Comparison of ENCODE assay signal across 8 mouse cellular contexts in genomic region chr13:13835180-13835579, GRCm38 (mm10). TPM values are rescaled to one million over a fixed set of nuclear protein-coding genes. Genes with fewer than 3 reads are reported as not detected.
DNase-seq lines count a peak whose midpoint lies in the region; TF ChIP-seq lines count a peak whose summit lies in the region.
"Had no signal": no experiment of that assay in that cellular context is flagged by ENCODE, and none has a peak within 500 bp of the region (broad histone marks: within the 10 kb centered on the region; RNA-seq: fewer than 3 reads in every experiment).

No protein-coding gene starts in this region.

- in situ Hi-C loops in ES-E14 (cut with MboI; ENCODE audit: low sequenced_read_pairs in 2 of 2, unreplicated experiment in 2 of 2), result no loop called here

- H3K4me3 ChIP-seq in ES-E14 (ENCODE audit: insufficient read depth in 1 of 2, low read depth in 1 of 2, low read length in 2 of 2, poor library complexity in 1 of 2, severe bottlenecking in 1 of 2), result no peak overlapping the region
- no peak overlapping the region for H3K4me3 ChIP-seq in spleen, adult 2 months (ENCODE audit: extremely low read depth, insufficient read depth, insufficient read length)
- H3K4me3 ChIP-seq: limb, embryonic 13.5 days had no signal

- peak; percentile 28 for DNase-seq in kidney, adult 9 months
- no peak for DNase-seq in kidney, adult 11 months
- DNase-seq in ES-E14 (ENCODE audit: low read depth, low spot score), result peak; percentile 33
- peak; percentile 34 for DNase-seq in c-Kit-positive CD71-positive TER-119-positive erythroid progenitor cells, embryonic 14.5 days (ENCODE audit: low spot score)
- DNase-seq in spleen, adult 2 months (ENCODE audit: low read depth in 1 of 2, low spot score in 2 of 2), result peak in 1 of 2 experiments; percentile 18
- no peak for DNase-seq in right cerebral cortex, adult 18-20 months
- no peak for DNase-seq in cerebellum, adult 9-10 months

- H3K27ac ChIP-seq in ES-E14 (ENCODE audit: insufficient read depth, low read depth, low read length, poor library complexity, severe bottlenecking), result no peak overlapping the region
- no peak overlapping the region for H3K27ac ChIP-seq in spleen, adult 2 months (ENCODE audit: insufficient read depth, low read length)
- H3K27ac ChIP-seq: limb, embryonic 13.5 days had no signal

- TF ChIP-seq POLR2A in spleen, adult 2 months (IDR thresholded peaks at IDR 0.05; ENCODE audit: low read depth, low read length), result no peak

- peak; percentile 6; the same call in 1 of the 2 replicates for TF ChIP-seq CTCF in spleen, adult 2 months (IDR thresholded peaks at IDR 0.05; ENCODE audit: extremely low read depth, insufficient read depth, insufficient read length, insufficient replicate concordance)

- H3K36me3 ChIP-seq in ES-E14 (ENCODE audit: control insufficient read depth, insufficient read depth, low read length, poor library complexity, severe bottlenecking), result peaks cover 3% of the 10 kb centered on the region; the same call in 1 of the 2 replicates
- H3K36me3 ChIP-seq in spleen, adult 2 months (ENCODE audit: control insufficient read depth, insufficient read depth, low read length), result no peaks in the 10 kb centered on the region
- H3K36me3 ChIP-seq: limb, embryonic 13.5 days had no signal

- H3K27me3 ChIP-seq in spleen, adult 2 months (ENCODE audit: control insufficient read depth, insufficient read depth, low read length), result no peaks in the 10 kb centered on the region
- H3K27me3 ChIP-seq: limb, embryonic 13.5 days had no signal

- H3K9me3 ChIP-seq in ES-E14 (ENCODE audit: control insufficient read depth, insufficient read depth, low read depth, low read length), result peaks cover 9% of the 10 kb centered on the region

- H3K4me1 ChIP-seq in ES-E14 (ENCODE audit: control insufficient read depth in 2 of 2, insufficient read depth in 2 of 2, low read length in 2 of 2, poor library complexity in 1 of 2), result no peaks in the 10 kb centered on the region
- H3K4me1 ChIP-seq in spleen, adult 2 months (ENCODE audit: control insufficient read depth, insufficient read depth, insufficient read length), result no peaks in the 10 kb centered on the region

- H3K9ac ChIP-seq in ES-E14 (ENCODE audit: insufficient read depth, low read depth, low read length, poor library complexity, severe bottlenecking), result no peak overlapping the region
- H3K9ac ChIP-seq: limb, embryonic 13.5 days had no signal

- 58% methylated on average over 2 of the region's 2 CpGs for WGBS in spleen, adult 2 months

TF ChIP-seq in ES-E14, 5 proteins besides CTCF, POLR2A, EP300 and RAD21:
- TF ChIP-seq HCFC1 (IDR thresholded peaks at IDR 0.05; ENCODE audit: borderline replicate concordance, insufficient read depth, low read length), result no peak
- TF ChIP-seq ZC3H11A (IDR thresholded peaks at IDR 0.05; ENCODE audit: borderline replicate concordance, low read depth, low read length), result no peak
- no peak for TF ChIP-seq CHD2 (IDR thresholded peaks at IDR 0.05; ENCODE audit: low read depth, low read length)
- no peak for TF ChIP-seq ZNF384 (IDR thresholded peaks at IDR 0.05; ENCODE audit: low read depth, low read length)
- no peak for TF ChIP-seq MAFK (IDR thresholded peaks at IDR 0.05; ENCODE audit: insufficient read depth, low read depth, low read length)

RNA-seq across cellular contexts. Expression of gene Gng4, which starts 51.3 kb away (rescaled TPM):
- total RNA-seq in ES-E14 (2012; rRNA removed), result not detected in 2 replicates
- 0.04 TPM in 1 of 2 replicates, not detected in the other for polyA plus RNA-seq in spleen, adult 2 months (2012; rRNA removed)

Comparison
In these comparisons a context has a peak if more than half of its experiments do, and no peak if none do; other contexts are left out.
1. DNase-seq: peak in kidney, adult 9 months (single experiment), ES-E14 (single experiment) and c-Kit-positive CD71-positive TER-119-positive erythroid progenitor cells, embryonic 14.5 days (single experiment); none in kidney, adult 11 months (single experiment), right cerebral cortex, adult 18-20 months (single experiment) and cerebellum, adult 9-10 months (single experiment).